Mouse (Mus musculus): ENCODE measurements around the gene Iqgap1.
"Not testable (repeated sequence)": the region's sequence is repeated elsewhere in the genome, so short reads cannot be mapped to it uniquely, and the experiment has no call there.

The Iqgap1 gene

DNA sequence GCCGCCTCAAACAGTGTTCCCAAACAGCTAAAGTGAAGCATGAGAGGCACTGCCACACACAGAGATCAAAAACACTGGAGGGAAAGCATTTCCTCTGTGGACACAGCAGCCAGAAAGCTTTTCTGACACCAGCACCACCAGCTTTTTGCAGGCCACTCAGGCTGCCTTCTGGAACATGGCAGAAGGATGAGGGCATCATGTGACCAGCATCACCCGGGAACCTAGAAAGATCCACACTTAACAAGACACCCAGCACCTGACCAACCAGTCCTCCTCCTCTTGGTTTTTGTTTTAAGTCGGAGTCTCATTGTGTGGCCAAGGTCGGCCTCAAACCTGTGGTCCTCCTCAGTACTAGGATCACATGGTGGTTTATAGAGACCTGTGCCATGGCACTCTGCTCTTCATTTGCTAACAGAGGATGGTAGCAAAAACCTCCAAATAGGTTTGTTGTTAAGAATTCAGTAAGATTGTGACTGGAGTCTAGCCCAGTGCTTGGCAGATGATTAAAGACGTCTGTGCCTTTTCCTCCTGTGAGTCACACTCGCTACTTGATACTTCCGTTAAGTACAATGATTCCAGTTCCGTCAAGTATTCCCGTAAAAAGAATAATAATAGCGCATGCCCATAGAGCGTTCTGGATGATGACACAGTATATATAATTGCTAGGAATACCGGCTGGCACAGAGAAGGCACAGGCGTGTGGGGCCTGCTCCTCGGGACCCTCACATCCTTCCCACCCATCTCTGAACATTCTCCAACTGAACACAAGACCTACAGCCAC is 51.8 kb downstream of the Iqgap1 start:
- no peak for DNase-seq (ENCODE audit: low spot score in 2 of 2)

DNA sequence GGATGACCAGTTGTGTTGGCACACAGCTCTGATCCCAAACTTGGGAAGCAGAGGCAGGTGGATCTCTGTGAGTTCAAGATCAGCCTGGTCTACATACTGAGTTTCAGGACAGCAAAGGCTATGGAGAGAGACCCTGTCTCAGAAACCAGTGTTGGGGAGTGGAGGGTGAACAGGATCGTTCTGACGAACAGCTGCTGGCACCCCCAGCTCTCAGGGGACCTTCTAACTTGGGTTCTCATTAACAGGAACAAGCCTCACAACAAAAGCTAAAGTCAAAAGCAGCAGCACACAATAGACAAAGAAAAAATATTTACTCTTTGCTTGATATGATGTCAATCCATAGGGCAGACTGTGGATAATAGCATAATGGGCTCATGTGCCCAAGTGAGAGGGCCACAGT is 55.3 kb downstream of the Iqgap1 start:
- no peak for DNase-seq (ENCODE audit: low spot score in 2 of 2)

DNA sequence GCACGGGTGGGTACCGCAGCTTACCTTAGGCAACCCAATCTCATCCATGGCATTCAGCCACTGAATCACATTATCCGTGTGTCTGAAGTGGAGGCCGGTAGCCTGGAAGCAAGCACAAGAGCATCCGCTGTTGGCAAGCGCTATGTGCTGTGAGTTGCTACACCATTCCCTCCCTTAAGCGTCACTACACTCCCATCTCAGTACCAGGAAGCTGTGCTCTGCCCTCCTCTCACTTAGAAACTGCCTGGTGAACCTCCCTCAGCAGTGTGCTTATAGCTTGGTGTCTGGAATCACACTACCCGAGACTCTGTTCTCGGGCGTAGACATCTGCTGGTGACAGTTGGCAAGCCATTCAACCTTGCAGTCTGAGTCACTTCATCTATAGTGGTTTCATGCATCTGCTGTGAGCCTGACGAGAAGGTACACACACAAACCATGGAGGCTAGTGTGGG is 58.9 kb downstream of the Iqgap1 start:
- peak; percentile 60 to 89 for DNase-seq (ENCODE audit: low spot score in 2 of 2)

DNA sequence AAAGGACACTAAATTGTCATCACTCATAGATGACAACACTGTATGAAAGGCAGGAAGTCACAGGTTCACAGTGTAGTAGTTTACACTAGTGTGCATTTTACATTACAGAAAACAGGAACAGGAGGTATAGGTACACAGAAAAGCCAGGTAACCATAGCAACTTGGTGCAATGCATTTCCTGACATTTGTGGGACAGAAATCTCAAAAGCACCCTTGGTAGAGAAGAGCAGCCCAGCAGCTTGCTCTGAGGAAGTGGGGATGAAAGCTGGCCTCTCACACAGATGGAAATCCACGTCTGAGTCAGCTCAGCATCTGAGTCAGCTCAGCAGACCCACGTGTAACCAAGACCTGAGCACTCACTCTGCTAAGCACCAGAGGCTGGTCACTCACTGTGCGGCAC is 59.7 kb downstream of the Iqgap1 start:
- DNase-seq (ENCODE audit: low spot score in 2 of 2), result peak in 1 of 2 experiments; percentile 54

DNA sequence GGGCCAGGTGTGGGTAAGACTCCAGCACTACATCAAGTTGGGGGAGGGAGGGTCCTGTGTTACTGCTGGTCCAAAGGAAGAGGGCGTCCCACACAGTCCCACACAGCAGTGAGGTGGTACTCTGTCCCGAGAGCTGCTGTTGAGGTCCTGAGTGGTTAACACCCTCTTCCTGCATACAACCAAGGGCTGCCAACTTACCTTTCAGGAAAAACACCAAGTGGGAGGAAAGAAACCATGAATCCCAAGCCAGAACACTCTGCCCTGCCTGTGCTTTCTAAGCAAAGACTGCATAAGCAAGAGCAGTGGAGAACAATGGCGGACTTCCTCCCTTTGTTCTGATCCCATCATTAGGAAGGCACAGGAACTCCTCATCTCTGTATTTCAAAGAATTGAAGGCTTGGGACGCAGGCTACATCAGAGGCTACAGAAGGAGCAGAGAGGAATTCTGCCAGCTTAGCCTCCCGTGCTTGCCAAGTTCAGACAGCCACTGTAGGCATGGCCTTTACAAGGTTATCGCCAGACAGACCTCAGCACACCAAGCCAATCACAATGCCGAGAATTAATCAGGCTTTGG is 61.8 kb downstream of the Iqgap1 start:
- DNase-seq (ENCODE audit: low spot score in 2 of 2), result no peak

DNA sequence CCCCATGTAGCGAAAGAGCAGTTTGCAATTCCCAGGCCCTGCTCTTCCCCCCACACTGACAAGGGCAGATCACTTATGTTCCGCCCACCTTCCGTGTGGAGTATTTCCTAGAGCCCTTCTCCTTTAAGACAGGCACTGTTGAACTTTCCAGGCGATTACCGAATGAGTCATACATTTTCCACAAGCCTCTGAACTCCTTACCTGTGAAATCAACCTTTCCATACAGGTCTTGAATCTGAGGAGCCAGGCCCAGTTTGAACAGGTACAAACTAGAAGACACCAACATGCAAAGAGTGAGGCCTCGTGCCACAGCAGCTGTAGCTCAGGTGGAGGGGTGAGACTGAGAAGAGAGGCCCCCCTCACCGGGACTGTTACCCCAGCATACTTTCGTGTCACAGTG is 63.5 kb downstream of the Iqgap1 start:
- no peak for DNase-seq (ENCODE audit: low spot score in 2 of 2)

DNA sequence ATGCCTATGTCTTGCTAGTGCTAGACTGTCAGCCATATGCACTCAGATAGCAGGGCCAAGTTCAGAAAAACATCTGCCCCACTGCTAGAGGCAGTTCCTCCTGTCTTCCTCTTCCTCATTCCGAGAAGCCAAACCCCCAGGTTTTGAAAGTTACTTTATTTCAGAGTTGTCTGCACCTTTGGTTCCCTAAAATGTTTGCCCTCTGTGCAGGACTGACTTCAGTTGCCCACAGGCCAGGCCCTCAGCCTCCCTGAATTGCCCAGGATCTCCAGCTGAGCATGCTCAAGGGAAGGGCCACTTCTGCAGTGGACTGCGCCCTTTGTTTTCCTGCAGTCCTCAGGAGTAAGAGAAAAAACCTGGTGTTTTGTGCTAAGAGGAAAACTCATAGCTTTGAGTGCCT is 71.7 kb downstream of the Iqgap1 start:
- no peak for DNase-seq (ENCODE audit: low spot score in 2 of 2)

DNA sequence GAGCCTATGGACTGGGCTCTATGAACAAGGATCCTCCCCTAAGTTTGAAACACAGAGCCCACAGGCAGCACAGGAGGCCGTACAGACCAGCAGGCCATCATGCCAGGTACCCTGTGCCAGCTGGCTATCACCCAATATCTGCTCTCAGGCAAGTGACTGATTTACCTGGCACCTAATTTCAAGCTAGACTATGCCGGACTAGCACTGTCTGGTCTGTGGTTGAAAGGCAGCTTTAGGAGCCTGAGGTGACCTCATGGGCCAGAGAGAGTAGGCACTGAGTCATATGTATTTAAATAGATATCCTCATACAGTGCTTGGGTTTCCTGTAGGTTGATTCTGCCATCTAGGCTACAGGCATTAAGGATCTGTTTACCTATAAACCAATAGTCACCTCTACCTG is 72.2 kb downstream of the Iqgap1 start:
- no peak for DNase-seq (ENCODE audit: low spot score in 2 of 2)

DNA sequence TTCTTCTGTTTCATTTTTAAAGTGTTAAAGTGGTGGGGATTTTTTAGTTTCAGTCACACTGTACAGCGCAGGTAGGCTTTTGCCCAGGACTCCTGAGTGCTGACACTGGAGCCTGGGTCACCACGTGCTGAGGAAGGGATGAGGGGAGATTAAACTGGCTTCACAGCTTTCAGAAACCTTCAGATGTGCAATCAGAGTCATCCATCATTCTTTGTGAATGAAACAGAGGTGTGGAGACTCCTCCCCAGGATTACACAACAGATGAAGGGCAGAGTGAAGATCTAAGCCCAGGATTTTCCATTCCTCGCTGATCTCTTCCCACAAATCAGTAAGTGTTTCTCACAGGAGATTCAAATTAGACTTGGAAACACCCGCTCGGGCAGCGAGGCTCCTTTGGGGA is 76.2 kb downstream of the Iqgap1 start:
- DNase-seq (ENCODE audit: low spot score in 2 of 2), result no peak

DNA sequence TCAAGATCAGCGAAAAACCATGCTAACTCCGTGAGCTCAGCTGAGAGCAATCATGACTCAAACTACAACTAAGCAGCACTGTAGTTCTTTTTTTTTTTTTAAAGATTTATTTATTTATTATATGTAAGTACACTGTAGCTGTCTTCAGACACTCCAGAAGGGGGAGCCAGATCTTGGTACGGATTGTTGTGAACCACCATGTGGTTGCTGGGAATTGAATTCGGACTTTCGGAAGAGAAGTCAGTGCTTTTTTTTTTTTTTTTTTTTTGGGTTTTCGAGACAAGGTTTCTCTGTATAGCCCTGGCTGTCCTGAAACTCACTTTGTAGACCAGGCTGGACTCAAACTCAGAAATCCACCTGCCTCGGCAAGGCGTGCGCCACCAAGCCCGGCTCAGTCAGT is 76.7 kb downstream of the Iqgap1 start:
- not testable (repeated sequence) for DNase-seq (ENCODE audit: low spot score in 2 of 2)

DNA sequence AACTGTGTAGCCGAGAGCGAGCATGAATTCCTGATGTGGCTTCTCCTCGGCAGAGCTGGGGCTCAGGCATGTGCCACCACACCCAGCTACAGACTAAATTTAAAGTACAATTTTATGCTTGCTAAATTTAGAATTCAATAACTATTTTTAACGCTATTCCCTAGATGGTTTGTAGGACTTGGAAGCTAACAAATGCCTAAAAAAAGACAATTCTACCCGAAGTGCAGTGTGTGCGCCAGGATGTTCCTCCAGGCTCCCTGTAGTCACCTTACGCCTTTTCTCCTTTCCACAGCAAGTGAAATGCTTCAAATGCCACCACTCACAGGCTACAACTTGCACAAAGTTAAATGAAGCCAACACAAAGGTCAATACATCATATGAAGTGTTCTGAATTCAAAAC is 78.4 kb downstream of the Iqgap1 start:
- no peak for DNase-seq (ENCODE audit: low spot score in 2 of 2)

DNA sequence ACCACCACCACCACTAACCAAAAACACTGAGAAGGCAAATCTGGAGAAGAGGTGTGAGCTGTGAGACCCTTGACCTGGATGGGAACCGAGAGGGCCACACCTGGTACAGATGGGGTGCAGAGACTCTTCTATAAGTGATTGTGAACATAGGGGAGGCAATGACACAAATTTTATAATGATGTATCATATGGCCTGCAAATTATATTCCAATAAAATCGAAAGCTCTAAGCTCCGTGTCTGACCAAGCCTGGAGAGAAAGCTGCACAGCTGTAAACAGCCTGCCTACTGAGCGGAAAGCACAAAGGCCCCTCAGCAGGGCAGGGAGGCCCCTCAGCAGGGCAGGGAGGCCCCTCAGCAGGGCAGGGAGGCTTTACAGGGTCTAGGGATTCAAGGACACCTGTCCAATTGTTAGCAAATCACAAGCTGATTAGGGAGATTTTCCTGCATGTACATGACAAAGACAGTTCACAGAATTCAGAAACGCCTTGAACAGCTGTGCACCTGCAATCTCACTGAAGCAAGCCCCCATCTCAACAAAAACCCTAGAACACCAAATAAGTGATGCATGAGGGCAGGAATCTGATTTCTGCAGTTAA is 79.5 kb downstream of the Iqgap1 start:
- no peak for DNase-seq (ENCODE audit: low spot score in 2 of 2)

DNA sequence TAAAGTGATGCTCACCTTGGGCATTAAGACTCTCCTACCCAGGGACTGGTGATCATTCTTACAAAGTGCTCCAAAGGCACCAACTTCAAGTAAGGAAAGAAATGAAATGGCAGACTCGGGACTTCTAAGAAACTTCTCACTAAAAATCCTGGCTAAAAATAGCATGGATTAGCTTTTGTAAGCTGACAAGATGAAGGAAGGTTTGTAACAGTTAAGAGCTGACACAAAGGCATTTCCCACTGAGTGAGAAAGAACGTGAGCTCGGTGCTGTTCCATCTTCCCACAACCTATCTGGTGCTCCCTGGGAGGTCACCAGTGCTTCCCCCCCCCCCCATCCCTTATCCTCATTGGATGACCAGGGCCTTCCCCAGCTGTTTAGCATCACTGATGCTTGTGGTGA is 80.0 kb downstream of the Iqgap1 start:
- no peak for DNase-seq (ENCODE audit: low spot score in 2 of 2)

DNA sequence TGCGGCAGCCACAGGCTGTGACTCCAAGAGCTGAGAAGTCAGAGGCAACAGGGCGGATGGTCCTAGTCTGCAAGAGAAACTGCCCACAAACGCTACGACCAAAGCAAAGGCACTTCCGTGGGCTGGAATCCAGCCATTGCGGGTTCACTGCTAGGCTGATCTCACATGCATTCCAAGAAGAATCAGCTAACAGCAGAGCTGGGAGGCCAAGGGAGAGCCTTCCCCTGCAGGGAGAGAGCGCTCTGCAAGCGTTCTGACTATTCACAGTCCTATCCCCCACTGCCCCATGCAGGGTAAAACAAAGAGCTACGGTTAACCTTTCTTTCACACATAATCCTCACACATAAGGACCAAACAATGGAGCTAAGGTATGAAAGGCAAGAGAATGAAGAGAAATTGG is 80.5 kb downstream of the Iqgap1 start:
- no peak for DNase-seq (ENCODE audit: low spot score in 2 of 2)

DNA sequence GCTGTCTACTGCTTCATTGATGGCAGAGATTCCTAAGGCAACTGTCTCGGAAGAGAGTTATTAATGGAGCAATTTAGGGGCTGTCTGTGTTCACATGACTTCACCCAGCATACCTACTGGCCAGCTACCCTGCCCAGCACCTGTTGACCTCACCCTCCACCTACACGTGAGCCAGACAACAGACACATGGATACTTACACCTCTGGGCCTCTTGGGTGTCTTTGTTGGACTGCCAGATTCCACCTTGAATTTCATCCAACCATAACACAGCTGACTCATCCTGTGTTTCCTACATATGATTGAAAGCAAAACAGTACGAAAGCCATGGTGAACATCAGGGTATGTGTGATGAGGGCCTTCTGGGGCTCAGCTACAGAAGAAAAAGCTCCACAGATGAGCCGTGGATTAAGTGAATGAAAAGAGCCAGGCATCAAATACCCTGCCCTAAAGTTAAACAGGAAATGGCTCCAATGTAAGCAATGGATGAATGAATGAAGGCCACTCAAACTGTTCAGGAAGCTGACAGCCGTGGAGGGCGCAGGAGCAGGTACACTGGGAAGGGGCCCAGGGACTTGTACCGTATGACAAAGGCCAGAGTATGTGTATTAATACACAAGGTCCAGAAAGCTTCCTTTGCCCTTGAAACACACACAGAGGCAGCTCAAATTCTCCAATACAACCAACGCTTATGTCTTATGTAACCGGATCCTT is 81.7 kb downstream of the Iqgap1 start:
- DNase-seq (ENCODE audit: low spot score in 2 of 2), result no peak

DNA sequence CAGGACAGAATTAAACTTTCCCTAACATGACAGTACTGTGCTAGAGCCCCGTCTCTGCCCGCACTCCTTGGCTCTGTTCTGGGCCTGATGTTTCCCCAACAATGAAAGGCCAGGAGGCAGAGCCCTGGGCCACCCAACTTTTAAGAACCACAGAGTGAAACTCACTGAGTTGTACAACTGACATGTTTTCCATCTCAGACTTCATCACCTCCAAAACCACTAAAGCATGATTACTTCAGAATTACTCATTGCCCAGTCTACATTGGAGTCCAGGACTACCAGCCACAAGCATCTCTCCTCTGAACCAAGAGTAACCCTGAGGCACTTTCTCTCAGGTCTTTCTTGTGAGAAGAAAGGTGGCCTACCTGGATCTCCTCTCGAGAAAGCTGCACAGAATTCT is 83.1 kb downstream of the Iqgap1 start:
- no peak for DNase-seq (ENCODE audit: low spot score in 2 of 2)

DNA sequence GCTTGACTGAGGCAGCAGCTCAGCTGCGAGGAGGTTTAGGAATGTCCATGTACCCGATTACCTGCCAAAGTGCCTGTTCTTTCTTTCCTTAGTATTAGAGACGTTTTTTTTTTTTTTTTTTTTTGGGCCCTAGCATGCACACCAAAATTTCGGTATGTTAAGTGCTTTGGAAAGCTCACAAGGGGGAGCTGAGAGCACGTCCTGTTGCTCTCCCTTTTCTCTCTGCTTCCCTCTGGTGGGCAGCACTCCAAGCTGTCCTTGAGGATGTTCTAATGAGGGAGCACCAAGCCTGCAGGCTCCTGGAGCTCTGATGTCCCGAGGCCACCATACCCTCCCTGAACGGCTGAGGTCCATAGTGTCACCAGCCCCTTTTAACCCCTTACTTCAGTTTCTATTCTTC is 84.8 kb downstream of the Iqgap1 start:
- DNase-seq (ENCODE audit: low spot score in 2 of 2), result peak in 1 of 2 experiments; percentile 68

DNA sequence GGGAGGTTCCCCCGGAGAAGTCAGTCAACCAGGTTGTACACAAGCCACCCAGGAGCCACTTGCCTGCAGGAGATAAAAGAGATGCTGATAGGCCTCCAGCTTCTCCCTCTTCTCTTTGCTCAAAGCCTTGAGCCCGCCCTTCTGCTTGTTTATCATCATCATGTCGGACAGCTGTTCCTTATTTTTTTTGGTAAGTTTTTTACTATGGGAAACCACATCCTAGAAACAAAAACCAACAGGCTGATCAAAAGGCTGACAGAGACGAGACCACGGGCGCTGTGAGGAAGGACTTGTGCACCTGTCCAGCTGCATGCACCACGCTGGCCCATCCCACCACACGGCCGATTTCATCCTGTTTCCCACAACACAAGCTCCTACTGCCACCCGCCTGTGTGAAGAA is 89.6 kb downstream of the Iqgap1 start:
- no peak for DNase-seq (ENCODE audit: low spot score in 2 of 2)

DNA sequence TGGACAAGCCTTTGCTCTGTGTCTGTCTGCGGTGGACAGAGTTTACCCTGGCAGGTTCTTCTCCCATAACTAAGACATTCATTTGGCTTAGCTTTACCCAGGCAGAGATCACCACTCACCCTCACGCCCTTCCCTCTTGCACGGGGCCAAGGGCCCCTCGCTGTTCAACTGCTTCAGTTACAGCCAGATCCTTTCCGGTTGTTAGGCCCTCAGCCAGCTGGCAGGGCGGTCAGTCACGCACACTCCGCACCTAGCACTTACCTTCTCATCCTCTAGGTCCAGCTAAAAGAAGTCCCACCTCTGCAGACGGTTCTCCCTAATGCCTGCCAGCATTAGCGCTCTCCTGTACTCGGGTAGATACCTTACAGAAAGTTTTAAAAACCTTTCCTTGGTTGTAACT is 92.8 kb downstream of the Iqgap1 start:
- DNase-seq (ENCODE audit: low spot score in 2 of 2), result no peak

DNA sequence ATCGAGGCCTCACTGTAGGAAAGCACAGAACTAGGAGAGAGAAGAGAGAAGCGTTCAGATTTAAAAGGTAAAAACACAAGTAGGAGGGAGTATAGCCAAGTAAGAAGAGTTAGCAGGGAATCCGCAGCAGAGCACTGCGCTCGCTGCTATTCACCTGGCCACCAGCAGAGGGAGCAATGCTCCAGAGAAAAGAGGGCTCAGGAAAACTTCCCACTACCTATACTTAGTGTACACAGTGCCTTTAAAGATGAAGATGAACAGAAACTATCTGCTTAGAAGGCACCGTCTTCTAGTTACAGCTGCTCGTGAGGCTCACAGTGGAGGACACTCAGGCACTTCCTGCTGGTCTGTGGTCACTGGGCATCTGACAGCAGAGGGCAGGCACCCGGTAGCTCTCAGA is 96.1 kb downstream of the Iqgap1 start:
- peak in 1 of 2 experiments; percentile 80 for DNase-seq (ENCODE audit: low spot score in 2 of 2)

DNA sequence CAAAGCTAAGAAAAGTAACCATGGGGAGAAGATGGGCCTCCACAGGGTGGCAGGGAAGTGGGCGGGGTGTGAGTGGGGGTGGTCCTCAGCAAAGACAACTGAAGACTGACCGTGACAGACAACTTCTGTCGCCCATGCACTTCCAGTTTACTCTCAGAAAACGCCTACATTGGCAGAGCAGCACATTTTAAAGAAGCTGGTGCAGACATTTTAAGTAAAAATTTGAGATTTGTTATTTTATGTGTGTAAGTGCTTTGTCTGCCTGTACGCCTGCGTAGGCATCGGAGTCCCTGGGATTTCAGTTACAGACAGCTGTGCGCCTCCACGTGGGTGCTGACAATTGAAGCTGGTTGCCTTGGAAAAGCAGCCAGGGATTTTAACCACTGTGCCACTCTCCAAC is 104.7 kb downstream of the Iqgap1 start:
- DNase-seq (ENCODE audit: low spot score in 2 of 2), result peak; percentile 46 to 73

DNA sequence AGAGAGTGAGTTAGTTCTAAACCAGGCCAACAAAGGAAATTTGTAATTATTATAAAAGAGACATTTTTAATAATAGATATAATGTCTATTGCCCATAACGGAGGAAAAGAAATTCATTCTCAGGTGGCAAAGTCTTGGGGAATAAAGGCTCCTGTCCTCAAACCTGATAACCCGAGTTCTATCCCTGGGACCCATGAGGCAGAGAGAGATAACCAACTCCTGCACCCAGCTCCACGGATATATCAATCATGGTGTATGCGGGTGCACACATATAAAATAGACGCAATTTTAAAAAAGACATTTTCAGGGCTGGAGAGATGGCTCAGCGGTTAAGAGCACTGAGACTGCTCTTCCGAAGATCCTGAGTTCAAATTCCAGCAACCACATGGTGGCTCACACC is 106.2 kb downstream of the Iqgap1 start:
- DNase-seq (ENCODE audit: low spot score in 2 of 2), result no peak

DNA sequence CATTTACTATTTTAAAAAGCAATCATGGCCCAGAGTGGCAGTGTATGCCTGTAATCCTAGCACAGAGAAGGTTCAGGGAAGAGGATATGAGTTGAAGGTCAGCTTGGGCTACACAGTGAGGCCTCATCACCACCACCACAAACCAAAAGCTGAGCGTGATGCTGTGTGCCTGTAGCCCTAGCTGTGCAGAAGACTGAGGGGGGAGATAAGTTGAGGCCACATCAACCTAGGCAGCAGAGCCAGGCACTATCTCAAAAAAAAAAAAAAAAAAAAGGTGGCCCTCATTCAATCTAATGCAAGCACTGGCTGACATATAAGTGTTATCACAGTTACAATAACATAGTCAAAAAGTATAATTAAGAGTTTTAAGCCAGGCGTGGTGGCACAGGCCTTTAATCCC is 106.7 kb downstream of the Iqgap1 start:
- DNase-seq (ENCODE audit: low spot score in 2 of 2), result no peak
